Mouse (Mus musculus) CH12.LX (cell line): ENCODE results near the gene Gnptg. TPM values are rescaled to one million over a fixed set of nuclear protein-coding genes. Genes with fewer than 3 reads are reported as not detected.

Source experiments
- DNase-seq: peaks from one replicate; pipeline ENCODE4 v3.0.0-alpha.2; 2013; ENCODE audit errors: extremely low read depth
- H3K27ac ChIP-seq: 2 replicates; pipeline ENCODE4 v1.5.1; 2012; ENCODE audit warnings: low read depth, mild to moderate bottlenecking, control low read depth, moderate library complexity; ENCODE audit not compliant: insufficient read depth
- H3K27me3 ChIP-seq: replicated peaks from 2 replicates; pipeline ENCODE3; 2012; ENCODE audit warnings: inconsistent platforms
- H3K36me3 ChIP-seq, 2 experiments: replicated peaks in 1 of 2; 2 replicates each; pipeline versions ENCODE3 to v1.6.1; 2012; ENCODE audit warnings: inconsistent platforms in 1 of 2, low read length in 1 of 2, mild to moderate bottlenecking in 1 of 2, mixed read lengths in 1 of 2, moderate library complexity in 1 of 2; ENCODE audit not compliant: control insufficient read depth in 1 of 2, insufficient read depth in 1 of 2
- H3K4me1 ChIP-seq, 2 experiments: 2 replicates each; pipeline ENCODE4 v1.6.1; 2012; ENCODE audit warnings: inconsistent platforms in 1 of 2, moderate library complexity in 1 of 2; ENCODE audit not compliant: insufficient read depth in 2 of 2, control insufficient read depth in 1 of 2
- H3K4me2 ChIP-seq: 2 replicates; pipeline ENCODE4 v1.6.1; 2012; ENCODE audit warnings: low read depth, mild to moderate bottlenecking, control low read depth; ENCODE audit not compliant: poor library complexity, insufficient read depth, severe bottlenecking
- H3K4me3 ChIP-seq, 3 experiments: fragments of 150-350 bp in 1 of 3; sonication (generic) in 1 of 3; replicated peaks in 1 of 3; 2 replicates each; pipeline versions ENCODE3 to v1.5.1; 2011 to 2012; ENCODE audit warnings: low read depth in 2 of 3, low read length in 2 of 3, mild to moderate bottlenecking in 2 of 3, moderate library complexity in 2 of 3, control low read depth in 1 of 3, improper control_type of control experiment in 1 of 3, inconsistent platforms in 1 of 3, mixed read lengths in 1 of 3; ENCODE audit not compliant: poor library complexity in 1 of 3
- H3K79me2 ChIP-seq: replicated peaks from 2 replicates; pipeline ENCODE4 v1.6.1; 2012; ENCODE audit warnings: mild to moderate bottlenecking, moderate library complexity; ENCODE audit not compliant: control insufficient read depth, poor library complexity, insufficient read depth, severe bottlenecking; ENCODE audit errors: extremely low read depth
- H3K9ac ChIP-seq: 2 replicates; pipeline ENCODE4 v1.6.1; 2012; ENCODE audit warnings: low read depth, mild to moderate bottlenecking, control low read depth, moderate library complexity; ENCODE audit not compliant: insufficient read depth
- H3K9me3 ChIP-seq: replicated peaks from 2 replicates; pipeline ENCODE3; 2012; ENCODE audit warnings: low read length, inconsistent platforms, mixed read lengths
- BHLHE40 ChIP-seq: IDR thresholded peaks from 2 replicates; pipeline ENCODE4 v1.6.1; 2011; ENCODE audit warnings: mild to moderate bottlenecking, low read depth, low read length, improper control_type of control experiment
- CHD1 ChIP-seq: IDR thresholded peaks from 2 replicates; pipeline ENCODE4 v1.6.1; 2012; ENCODE audit warnings: low read depth, low read length, improper control_type of control experiment, inconsistent platforms
- CHD2 ChIP-seq: IDR thresholded peaks from 2 replicates; pipeline ENCODE4 v1.6.1; 2011; ENCODE audit warnings: low read length, improper control_type of control experiment
- CTCF ChIP-seq, 2 experiments: IDR thresholded peaks in 1 of 2; conservative IDR thresholded peaks in 1 of 2; 2 replicates each; pipeline ENCODE4 v1.5.1; 2011 to 2012; ENCODE audit warnings: low read depth in 2 of 2, low read length in 2 of 2, improper control_type of control experiment in 1 of 2, inconsistent platforms in 1 of 2, mild to moderate bottlenecking in 1 of 2, moderate library complexity in 1 of 2
- E2F4 ChIP-seq: IDR thresholded peaks from 2 replicates; pipeline ENCODE4 v1.6.1; 2011; ENCODE audit warnings: low read depth, low read length, improper control_type of control experiment; ENCODE audit not compliant: insufficient replicate concordance
- ELF1 ChIP-seq: IDR thresholded peaks from 2 replicates; pipeline ENCODE4 v1.6.1; 2014; ENCODE audit warnings: low read depth, mild to moderate bottlenecking, inconsistent platforms, low read length, improper control_type of control experiment
- EP300 ChIP-seq: IDR thresholded peaks from 2 replicates; pipeline ENCODE4 v1.6.1; 2011; ENCODE audit warnings: low read length, improper control_type of control experiment
- ETS1 ChIP-seq: conservative IDR thresholded peaks from 2 replicates; pipeline ENCODE4 v1.6.1; 2012; ENCODE audit warnings: low read depth, mild to moderate bottlenecking, inconsistent platforms, low read length, improper control_type of control experiment, moderate library complexity
- IRF4 ChIP-seq: IDR thresholded peaks from 2 replicates; pipeline ENCODE4 v1.6.1; 2014; ENCODE audit warnings: low read depth, mild to moderate bottlenecking, inconsistent platforms, low read length, improper control_type of control experiment
- JUN ChIP-seq: IDR thresholded peaks from 2 replicates; pipeline ENCODE4 v1.6.1; 2011; ENCODE audit warnings: low read depth, mild to moderate bottlenecking, low read length, improper control_type of control experiment, moderate library complexity; ENCODE audit not compliant: insufficient read depth
- JUND ChIP-seq: conservative IDR thresholded peaks from 2 replicates; pipeline ENCODE4 v1.6.1; 2011; ENCODE audit warnings: low read depth, low read length, improper control_type of control experiment
- KAT2A ChIP-seq: IDR thresholded peaks from 2 replicates; pipeline ENCODE4 v1.6.1; 2012; ENCODE audit warnings: low read length, improper control_type of control experiment, inconsistent platforms; ENCODE audit not compliant: insufficient replicate concordance
- MAFK ChIP-seq: IDR thresholded peaks from 2 replicates; pipeline ENCODE4 v1.6.1; 2011; ENCODE audit warnings: low read length, improper control_type of control experiment; ENCODE audit not compliant: insufficient replicate concordance
- MAX ChIP-seq: IDR thresholded peaks from 2 replicates; pipeline ENCODE4 v1.6.1; 2011; ENCODE audit warnings: low read length, improper control_type of control experiment
- MAZ ChIP-seq: IDR thresholded peaks from 2 replicates; pipeline ENCODE4 v1.6.1; 2012; ENCODE audit warnings: low read depth, mild to moderate bottlenecking, inconsistent platforms, low read length, improper control_type of control experiment, moderate library complexity
- MXI1 ChIP-seq: IDR thresholded peaks from 2 replicates; pipeline ENCODE4 v1.6.1; 2011; ENCODE audit warnings: mild to moderate bottlenecking, low read depth, low read length, improper control_type of control experiment
- MYC ChIP-seq: IDR thresholded peaks from 2 replicates; pipeline ENCODE4 v1.6.1; 2011; ENCODE audit warnings: low read depth, mild to moderate bottlenecking, improper control_type of control experiment, low read length
- NELFE ChIP-seq: IDR thresholded peaks from 2 replicates; pipeline ENCODE4 v1.6.1; 2011; ENCODE audit warnings: low read depth, low read length, improper control_type of control experiment
- NRF1 ChIP-seq: IDR thresholded peaks from 2 replicates; pipeline ENCODE4 v1.6.1; 2014; ENCODE audit warnings: low read depth, mild to moderate bottlenecking, inconsistent platforms, low read length, improper control_type of control experiment, moderate library complexity
- PAX5 ChIP-seq: IDR thresholded peaks from 2 replicates; pipeline ENCODE4 v1.6.1; 2012; ENCODE audit warnings: low read length, inconsistent platforms, mixed read lengths
- POLR2A ChIP-seq: IDR thresholded peaks from 2 replicates; pipeline ENCODE4 v1.6.1; 2011; ENCODE audit warnings: low read depth, mild to moderate bottlenecking, improper control_type of control experiment, low read length
- RAD21 ChIP-seq: IDR thresholded peaks from 2 replicates; pipeline ENCODE4 v1.6.1; 2011; ENCODE audit warnings: low read depth, mild to moderate bottlenecking, low read length, improper control_type of control experiment, moderate library complexity
- RCOR1 ChIP-seq: conservative IDR thresholded peaks from 2 replicates; pipeline ENCODE4 v1.6.1; 2012; ENCODE audit warnings: low read depth, mild to moderate bottlenecking, inconsistent platforms, low read length, improper control_type of control experiment
- SIN3A ChIP-seq: IDR thresholded peaks from 2 replicates; pipeline ENCODE4 v1.6.1; 2012; ENCODE audit warnings: low read length, improper control_type of control experiment, inconsistent platforms
- SMC3 ChIP-seq: IDR thresholded peaks from 2 replicates; pipeline ENCODE4 v1.6.1; 2011; ENCODE audit warnings: low read depth, low read length, improper control_type of control experiment
- TBP ChIP-seq: conservative IDR thresholded peaks from 2 replicates; pipeline ENCODE4 v1.6.1; 2011; ENCODE audit warnings: low read depth, low read length, improper control_type of control experiment
- USF1 ChIP-seq: IDR thresholded peaks from 2 replicates; pipeline ENCODE4 v1.6.1; 2014; ENCODE audit warnings: low read depth, mild to moderate bottlenecking, inconsistent platforms, low read length, improper control_type of control experiment
- USF2 ChIP-seq: conservative IDR thresholded peaks from 2 replicates; pipeline ENCODE4 v1.6.1; 2011; ENCODE audit warnings: low read depth, low read length, improper control_type of control experiment
- ZC3H11A ChIP-seq: IDR thresholded peaks from 2 replicates; pipeline ENCODE4 v1.6.1; 2012; ENCODE audit warnings: low read depth, mild to moderate bottlenecking, inconsistent platforms, low read length, improper control_type of control experiment
- ZMIZ1 ChIP-seq: IDR thresholded peaks from 2 replicates; pipeline ENCODE4 v1.6.1; 2012; ENCODE audit warnings: low read depth, mild to moderate bottlenecking, inconsistent platforms, low read length, improper control_type of control experiment
- ZNF384 ChIP-seq: IDR thresholded peaks from 2 replicates; pipeline ENCODE4 v1.6.1; 2012; ENCODE audit warnings: low read depth, low read length, improper control_type of control experiment, inconsistent platforms
- dilution Hi-C: fragments of 300-500 bp; cut with MboI; formaldehyde crosslinking; loops from 2 replicates; pipeline ENCODE4 v1.14.3; 2020; ENCODE audit warnings: low sequenced_read_pairs; ENCODE audit not compliant: extremely low pct_unique_long_range_greater_than_20kb, extremely low pct_ligation_motif_present
- in situ Hi-C: fragments of 300-500 bp; cut with MboI; formaldehyde crosslinking; loops from 3 replicates; pipeline ENCODE4 v1.14.3; 2019; ENCODE audit warnings: low sequenced_read_pairs, low pct_ligation_motif_present, low pct_unique_long_range_greater_than_20kb, mixed read lengths
- polyA plus RNA-seq: library from polyadenylated mRNA; unstranded; fragments of >175 nt; gene quantifications from 2 replicates; pipeline ENCODE4 v1.2.1, GENCODE M21; 2012; ENCODE audit warnings: low read depth; ENCODE audit not compliant: insufficient read length
- total RNA-seq, 2 experiments: library from RNA; depleted of rRNA; stranded (reverse); fragments of 300-350 nt in 1 of 2; fragments of >200 nt in 1 of 2; gene quantifications; 2 replicates each; pipeline ENCODE4 v1.2.3; 2012 to 2014

Gene Gnptg
- total and polyA plus RNA-seq, 3 experiments: 20.7 to 27.0 (median 24.5) TPM

DNA sequence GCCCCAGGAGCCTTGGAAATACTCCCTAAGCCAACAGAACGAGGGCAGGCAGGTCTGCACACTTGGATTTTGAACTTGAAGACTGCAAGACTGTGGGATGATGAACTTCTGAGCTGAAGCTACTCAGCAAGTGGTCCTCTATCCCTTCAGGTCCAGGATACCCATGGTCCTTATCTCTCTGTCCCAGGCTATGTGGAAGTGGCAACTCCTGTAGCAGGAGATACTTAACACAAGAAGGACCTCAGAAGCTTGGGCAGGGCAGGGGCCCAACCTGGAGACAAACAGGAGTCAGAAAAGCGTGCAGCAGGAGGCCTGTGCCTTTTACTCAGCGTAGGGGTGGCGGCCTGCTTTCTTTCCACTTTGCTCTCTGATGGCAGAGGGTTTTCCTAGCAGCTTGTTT, 14.3 kb downstream of the Gnptg start:
- Histone ChIP-seq H3K27me3 (no peaks in the 10 kb centered on the region), H3K4me3 (no peak overlapping the region), H3K27ac (no peak overlapping the region), H3K36me3 (peaks cover 44 to 61% of the 10 kb centered on the region in 2 experiments), H3K4me2 (no peak overlapping the region), H3K79me2 (peaks cover 11% of the 10 kb centered on the region), H3K4me1 (peaks cover 25 to 61% of the 10 kb centered on the region in 2 experiments), H3K9ac (peak overlapping the region; percentile 41; the same call in 1 of the 2 replicates), H3K9me3 (no peaks in the 10 kb centered on the region)
- in situ Hi-C loops: no loop called here
- TF ChIP-seq MAZ (no peak), SIN3A (no peak)
- no peak for DNase-seq
- dilution Hi-C loops: no loop called here

DNA sequence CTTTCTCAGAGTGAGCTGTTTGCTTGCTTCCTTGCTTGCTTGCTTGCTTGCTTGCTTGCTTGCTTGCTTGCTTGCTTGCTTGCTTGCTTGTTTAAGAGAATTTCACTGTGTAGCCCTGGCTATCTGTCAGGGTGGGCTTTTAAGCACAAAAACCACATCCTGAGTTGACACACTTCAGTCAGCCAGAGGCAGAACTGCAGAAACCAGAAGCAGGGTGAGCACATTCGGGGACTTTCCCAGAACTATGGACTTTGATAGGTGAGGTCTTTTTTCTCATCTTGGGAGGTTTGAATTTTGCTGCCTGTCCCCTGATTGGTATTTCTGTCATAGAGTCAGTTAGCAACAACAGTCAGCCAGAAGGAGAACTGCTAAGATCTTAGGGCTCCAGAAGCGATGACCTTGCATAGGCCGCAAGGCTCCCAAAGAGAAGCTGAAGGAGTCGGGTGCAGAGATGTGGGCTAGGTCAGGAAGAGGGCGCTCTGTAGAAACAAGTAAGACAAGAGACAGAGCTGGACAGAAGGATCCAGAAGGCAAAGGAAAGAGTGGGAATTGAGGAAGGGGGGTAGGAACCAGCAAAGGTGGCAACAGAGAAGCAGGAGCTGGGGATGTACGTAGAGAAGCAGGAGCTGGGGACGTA, 15.2 kb downstream of the Gnptg start:
- TF ChIP-seq CHD1 (no peak), E2F4 (no peak), BHLHE40 (peak; percentile 82), MAZ (no peak), PAX5 (no peak), USF1 (no peak), JUN (no peak), NELFE (no peak), ZNF384 (no peak), SMC3 (no peak), ETS1 (peak; percentile 57), CTCF (conservative IDR thresholded peaks at IDR 0.05 in 1 of 2, IDR thresholded peaks at IDR 0.05 in 1 of 2; ENCODE audit: low read depth in 2 of 2, low read length in 2 of 2) (peak in 1 of 2 experiments; percentile 19; a peak in 1 of 4 replicates), EP300 (no peak), MYC (no peak), MXI1 (no peak), CHD2 (no peak), MAFK (no peak), TBP (0 out of 2 replicates have a peak, but pooled peaks have one; percentile 25), IRF4 (no peak), MAX (no peak), KAT2A (no peak), NRF1 (no peak), USF2 (no peak), POLR2A (peak; percentile 44), SIN3A (0 out of 2 replicates have a peak, but pooled peaks have one; percentile 1), RAD21 (no peak; the same call in 1 of the 2 replicates), JUND (no peak), ELF1 (no peak), ZMIZ1 (no peak), ZC3H11A (no peak), RCOR1 (no peak)
- dilution Hi-C loops (no loop called here), in situ Hi-C loops (no loop called here)
- peak overlapping the region; percentile 93 for H3K4me2 ChIP-seq
- H3K9ac ChIP-seq: peak overlapping the region; percentile 85
- H3K9me3 ChIP-seq: no peaks in the 10 kb centered on the region
- peaks cover 27 to 66% of the 10 kb centered on the region in 2 experiments for H3K4me1 ChIP-seq
- H3K4me3 ChIP-seq: peak overlapping the region in 2 of 3 experiments; percentile 34 to 71
- H3K79me2 ChIP-seq: peaks cover 11% of the 10 kb centered on the region
- peak overlapping the region; percentile 94 for H3K27ac ChIP-seq
- H3K27me3 ChIP-seq: no peaks in the 10 kb centered on the region
- H3K36me3 ChIP-seq: peaks cover 37 to 61% of the 10 kb centered on the region in 2 experiments
- peak; percentile 85 for DNase-seq
